Mouse (Mus musculus): ENCODE results near the gene Hmbs.

Gene Hmbs

DNA sequence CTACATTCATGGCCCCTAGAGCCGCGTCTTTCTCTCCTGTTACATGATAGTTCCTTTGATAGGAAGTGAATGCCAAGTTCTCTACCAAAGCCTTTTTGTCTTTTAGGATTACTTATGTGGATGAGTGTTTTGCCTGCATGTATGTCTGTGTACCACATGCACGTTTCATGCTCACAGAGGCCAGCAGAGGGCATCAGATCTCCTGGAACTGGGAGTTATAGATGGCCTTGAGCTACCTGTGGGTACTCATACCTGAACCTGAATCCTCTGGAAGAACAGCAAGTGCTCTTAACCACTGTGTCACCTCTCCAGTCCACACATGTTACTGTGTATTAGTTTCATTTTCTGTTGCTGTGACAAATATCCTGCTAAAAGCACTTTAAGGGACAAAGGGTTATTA, 51.5 kb downstream of the Hmbs start:
- DNase-seq (ENCODE audit: low spot score in 2 of 2), result no peak

GRCm38 (mm10) chr9:44288959-44289291, 55.1 kb downstream of the Hmbs start:
- no peak for DNase-seq (ENCODE audit: low spot score in 2 of 2)

DNA sequence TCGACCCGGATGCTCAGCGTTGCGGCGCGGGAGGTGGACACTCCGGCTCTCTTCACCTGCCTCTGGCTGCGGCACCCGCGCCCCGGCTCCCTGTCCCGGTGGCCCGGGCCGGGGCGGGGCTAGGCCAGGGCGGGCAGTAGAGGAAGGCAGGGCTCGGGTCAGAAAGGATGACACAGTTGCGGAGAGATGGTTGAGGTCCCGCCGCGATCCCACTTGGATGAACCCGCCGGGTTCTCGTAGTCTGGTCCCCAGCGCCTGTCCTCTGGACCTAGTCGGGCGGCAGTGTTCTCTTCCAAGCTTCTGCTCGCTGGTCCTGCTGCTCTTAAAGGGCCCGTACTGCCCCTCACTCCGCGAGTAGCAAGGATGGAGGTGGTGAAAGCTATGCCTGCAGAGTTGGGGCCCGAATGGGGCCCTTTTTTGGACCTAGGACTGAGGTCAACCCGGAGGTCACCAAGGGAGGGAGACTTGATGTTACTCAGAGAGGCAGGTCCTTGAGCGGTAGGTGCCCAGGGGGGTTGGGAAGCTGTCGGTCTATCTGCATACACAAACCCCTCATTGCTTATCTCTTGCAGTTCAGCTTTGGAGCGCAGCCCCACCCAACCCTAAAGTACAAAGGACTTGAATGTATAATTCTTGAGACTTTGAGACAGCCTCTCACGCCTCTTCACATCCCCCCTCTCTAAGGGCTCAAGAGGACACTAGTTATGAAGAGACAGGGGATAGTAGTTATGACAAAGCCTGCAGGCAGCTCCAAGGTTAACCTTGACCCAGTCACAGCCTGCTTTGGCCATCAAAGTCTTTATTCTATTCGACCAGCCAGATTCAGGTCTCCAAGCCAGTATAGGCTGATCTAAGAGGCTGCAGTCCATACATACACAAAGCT, 55.7 kb downstream of the Hmbs start, which contains the start of gene Abcg4:
Gene Abcg4, minus strand, starts transcription at position 540 of the 883 bp plus-strand sequence.
- no peak for DNase-seq (ENCODE audit: low spot score in 2 of 2)

DNA sequence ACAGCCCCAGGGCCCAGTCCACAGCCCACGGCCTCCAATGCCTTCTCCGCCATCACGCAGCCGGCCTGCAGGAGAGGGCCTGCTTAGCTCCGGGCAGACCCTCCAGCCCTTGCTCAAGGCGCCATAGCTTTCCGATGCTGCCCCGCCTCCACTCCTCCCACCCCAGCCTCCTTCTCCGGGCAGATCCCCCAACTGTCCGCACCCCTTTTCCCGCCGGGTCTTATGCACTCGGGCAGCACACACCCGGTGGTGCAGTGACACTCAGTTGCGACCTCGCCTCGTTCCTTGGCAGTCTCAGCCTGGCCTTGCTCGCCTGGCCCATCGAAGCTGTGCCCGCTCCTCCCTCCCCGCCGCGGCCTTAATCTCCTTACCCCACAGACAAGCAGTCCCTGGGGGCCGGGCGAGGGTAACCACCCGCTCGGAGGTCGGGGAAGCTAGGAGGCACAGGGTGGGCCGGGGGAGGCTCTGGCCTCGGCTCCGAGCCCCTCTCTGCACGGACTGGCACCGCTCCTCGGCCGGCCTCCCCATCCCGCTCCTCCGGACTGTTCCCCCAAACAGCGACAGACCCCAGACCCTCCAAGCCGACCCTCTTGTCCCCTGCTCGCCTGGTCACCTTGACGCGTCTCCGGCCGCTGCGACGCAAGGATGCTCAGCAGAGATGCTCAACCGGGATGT, 56.5 kb downstream of the Hmbs start:
- no peak for DNase-seq (ENCODE audit: low spot score in 2 of 2)

- DNase-seq (ENCODE audit: low spot score in 2 of 2), result no peak
Observed at GRCm38 (mm10) chr9:44287003-44287400, 57.0 kb downstream of the Hmbs start.

Data from heart, adult 9 months (tissue).